Mouse (Mus musculus) forelimb bud, embryonic 11.5 days (tissue): ENCODE data around the gene Fkbpl.

Experiments used
- DNase-seq: peaks from one replicate; pipeline ENCODE4 v3.0.0-alpha.2; 2012; ENCODE audit warnings: low read depth, low spot score

Fkbpl gene

GRCm38 (mm10) chr17:34664472-34664871 is 19.9 kb downstream of the Fkbpl start:
- DNase-seq = no peak

DNA sequence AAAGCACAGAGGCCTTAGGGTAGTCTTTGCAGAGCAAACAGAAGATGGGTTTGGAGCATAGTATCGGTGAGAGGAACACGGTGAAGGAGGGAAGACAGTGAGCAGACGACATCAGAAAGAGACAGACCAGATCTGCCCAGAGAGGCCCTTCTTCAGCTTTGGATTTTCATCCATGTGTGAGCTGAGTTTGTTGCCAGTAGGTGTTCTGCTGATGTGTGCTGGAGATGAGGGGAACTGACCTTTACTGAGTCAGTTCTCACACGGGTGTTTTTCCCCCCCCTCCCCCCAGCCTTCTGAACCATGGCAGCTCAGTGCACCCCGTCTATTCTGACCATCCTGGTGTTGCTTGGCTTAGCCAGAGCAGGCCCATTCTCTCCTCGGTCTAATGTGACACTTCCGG is 25.7 kb downstream of the Fkbpl start, which contains the start of gene Tnxb:
TSS of gene Tnxb (plus strand) at position 301 of the 400 bp plus-strand sequence.
- no peak for DNase-seq

GRCm38 (mm10) chr17:34671151-34672066 is 26.8 kb downstream of the Fkbpl start:
- DNase-seq = no peak

- DNase-seq = no peak
These were observed 27.8 kb downstream of the Fkbpl start for GRCm38 (mm10) chr17:34672246-34672792.

GRCm38 (mm10) chr17:34673139-34673538 is 28.6 kb downstream of the Fkbpl start:
- no peak for DNase-seq

- no peak for DNase-seq
These were observed 30.1 kb downstream of the Fkbpl start for GRCm38 (mm10) chr17:34674524-34675204.

DNA sequence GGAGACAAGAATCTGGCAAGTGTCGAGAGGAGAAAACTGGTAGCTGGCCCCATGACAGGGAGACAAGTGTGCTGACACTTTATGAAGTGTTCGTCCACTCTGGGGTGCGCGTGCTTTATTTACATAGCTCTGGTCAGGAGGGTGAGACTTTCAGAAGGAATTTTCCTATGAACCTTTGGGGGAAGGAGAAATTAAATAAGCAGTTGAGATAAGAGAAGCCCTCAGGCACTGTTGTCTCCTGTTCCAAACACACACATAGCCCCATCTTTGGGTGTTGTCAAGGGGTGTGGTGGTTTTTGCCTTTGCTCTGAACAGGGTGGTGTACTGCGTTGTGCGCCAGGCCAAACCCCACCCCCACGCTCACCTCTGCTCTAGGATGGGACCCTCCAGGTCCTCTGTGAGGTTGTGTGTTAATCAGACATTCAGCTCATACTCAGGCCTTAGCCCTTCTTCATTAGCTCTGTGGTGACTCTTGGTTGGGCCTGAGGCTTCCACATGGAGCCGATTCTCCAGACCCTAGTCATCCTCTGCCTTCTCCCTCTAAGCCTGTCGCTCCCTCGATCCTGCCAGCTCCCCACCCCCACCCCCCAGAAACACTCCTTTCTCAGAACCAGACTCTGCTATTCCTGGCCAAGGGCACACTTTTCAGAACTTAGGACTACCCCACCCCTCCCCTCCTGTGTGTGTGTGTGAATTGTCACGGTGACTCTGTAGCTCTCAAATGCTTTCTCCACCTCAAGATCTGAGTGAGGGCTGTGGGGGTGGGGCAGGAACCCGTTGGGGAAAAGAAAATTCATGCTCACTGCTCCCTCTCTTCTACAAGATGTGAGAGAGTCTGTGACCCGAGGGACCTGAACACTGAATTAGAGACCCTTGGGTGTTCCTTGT is 30.9 kb downstream of the Fkbpl start:
- DNase-seq = no peak

DNA sequence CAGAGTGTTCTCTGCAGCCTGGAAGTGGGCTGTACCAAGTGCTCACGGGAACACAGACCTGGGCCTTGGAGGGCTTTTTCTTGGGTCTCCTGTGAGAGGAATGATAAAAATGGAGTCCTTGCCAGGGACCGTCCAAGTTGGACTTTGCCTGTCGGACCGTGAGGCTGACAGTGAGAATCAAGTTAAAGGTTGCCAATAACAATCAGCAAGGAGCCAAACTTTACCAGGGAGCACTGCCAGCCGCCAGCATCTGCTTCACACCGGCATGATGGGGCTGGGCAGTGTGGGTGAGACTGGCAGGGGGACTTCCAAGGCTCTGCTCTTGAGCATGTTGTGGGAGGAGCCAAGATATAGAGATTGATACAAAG is 31.5 kb downstream of the Fkbpl start:
- no peak for DNase-seq

DNA sequence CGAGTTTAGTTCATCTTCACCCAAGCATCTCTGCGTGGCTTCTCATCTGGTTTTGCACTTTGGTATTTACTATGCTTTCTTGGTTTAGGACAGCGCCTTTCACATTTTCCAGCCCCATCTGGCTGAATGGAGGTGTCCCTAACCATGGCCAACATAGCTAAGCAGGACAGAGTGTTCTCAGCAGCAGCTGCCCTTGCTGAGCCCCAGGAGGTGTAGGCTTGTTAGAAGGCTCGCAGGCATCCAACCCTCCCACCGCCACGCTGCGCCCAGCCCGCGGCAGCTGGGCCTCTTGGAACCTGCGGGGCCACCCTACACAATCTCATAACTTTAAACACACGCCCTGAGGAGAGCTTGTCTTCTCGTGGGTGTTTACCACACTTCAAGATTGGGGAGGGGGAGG is 32.1 kb downstream of the Fkbpl start:
- DNase-seq = no peak

DNA sequence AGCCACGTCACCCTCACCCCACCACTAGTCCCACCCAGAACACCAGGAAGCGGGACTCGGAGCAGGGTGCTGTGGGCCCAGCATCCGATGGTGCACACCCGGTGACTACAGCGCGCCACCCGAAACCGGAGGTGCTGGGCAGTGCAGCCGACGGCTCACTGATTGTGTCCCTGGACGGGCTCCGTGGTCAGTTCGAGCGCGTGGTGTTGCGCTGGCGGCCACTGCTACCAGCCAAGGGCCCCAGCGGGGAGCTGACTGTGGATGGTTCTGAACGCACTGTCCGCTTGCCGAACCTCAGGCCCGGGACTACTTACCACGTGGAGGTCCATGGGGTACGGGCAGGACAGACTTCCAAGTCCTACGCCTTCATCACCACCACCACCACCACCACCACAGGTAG is 35.6 kb downstream of the Fkbpl start:
- no peak for DNase-seq

- DNase-seq = no peak
These were observed 36.1 kb downstream of the Fkbpl start for GRCm38 (mm10) chr17:34680621-34681020.

DNA sequence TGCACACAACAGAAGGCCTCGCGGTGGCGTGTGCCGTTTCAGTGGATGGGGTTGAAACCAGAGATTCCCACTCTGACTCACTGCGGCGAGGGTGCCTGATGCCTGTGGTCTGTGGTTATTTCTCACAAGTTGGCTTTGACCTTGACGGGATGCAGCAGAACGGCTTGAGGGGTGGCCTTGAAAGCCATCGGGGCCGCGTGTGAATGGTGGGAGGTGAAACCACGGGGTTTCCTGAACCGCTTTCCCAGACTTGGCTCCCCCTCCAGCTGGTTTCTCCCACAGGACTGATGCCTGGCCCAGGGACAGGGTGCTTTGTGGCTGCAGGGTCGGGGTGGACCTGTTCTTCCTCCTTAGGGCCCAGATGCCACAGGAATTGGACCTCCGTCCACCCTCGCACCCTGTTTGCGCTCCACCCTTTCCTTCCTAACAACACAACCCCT is 36.6 kb downstream of the Fkbpl start:
- DNase-seq = no peak

GRCm38 (mm10) chr17:34681881-34682536 is 37.4 kb downstream of the Fkbpl start:
- DNase-seq = no peak

DNA sequence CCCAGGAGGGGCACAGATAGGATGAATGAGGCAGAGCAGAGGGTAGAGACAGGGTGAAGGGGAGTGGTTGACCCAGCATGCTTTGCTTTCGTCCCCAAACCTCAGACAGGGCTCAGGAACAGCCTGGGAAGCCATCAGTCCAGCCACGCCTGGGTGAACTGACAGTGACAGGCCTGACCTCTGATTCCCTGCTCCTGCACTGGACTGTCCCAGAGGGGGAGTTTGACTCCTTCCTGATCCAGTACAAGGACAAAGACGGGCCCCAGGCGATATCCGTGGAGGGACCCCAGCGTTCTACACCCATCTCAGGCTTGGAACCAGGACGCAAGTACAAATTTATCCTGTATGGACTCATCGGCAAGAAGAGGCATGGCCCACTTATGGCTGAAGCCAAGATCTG is 38.6 kb downstream of the Fkbpl start:
- DNase-seq = no peak

GRCm38 (mm10) chr17:34683686-34684220 is 39.2 kb downstream of the Fkbpl start:
- no peak for DNase-seq

DNA sequence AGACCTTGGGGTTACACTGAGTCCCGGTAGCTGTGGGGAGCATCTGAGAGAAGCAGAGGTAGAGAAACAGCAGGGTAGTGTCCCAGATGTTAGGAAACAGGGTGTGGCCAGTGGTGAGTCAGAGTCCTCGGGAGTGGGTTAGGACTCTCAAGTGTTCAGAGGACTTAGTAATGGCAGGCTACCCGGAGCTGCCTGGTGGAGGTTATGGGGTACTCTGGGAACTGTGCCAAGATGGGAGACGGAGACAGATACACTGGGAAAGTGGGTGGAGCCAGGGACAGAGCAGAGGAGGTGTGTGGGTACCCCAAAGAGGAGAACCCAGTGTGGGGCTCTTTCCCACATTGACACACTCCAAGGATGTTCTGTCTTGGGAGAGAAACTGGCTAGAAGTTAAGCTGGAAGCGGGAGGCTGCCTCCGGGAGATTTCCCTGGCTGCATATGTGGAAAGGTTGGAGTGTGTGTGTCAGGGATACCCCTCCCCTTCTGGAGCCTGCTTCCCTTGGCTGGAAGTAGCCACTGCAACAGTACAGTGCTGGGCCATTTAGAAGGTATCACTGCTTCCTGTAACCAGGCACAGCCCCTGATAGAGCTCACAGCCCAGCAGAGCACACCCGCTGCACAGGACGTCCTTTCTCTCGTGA is 39.8 kb downstream of the Fkbpl start:
- no peak for DNase-seq

GRCm38 (mm10) chr17:34685120-34686110 is 40.9 kb downstream of the Fkbpl start:
- no peak for DNase-seq

DNA sequence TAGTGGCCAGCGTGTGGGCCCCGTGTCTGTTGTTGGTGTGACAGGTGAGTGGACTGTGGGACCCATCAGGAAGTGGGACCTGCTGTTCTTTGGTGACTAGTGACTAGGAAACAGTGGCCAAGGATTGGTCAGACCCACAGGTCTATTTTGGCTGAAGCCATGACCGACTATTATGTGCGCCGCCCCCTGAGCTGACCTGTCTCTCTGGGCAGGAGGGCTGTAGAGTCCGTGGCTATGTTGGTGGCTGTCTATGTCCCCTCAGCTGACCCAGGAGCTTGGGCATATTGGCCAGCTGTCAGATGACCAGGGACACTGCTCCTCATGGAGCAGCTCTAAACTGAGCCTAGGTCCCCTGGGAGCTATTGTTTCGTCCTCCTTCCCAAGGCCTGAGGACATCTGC is 44.3 kb downstream of the Fkbpl start:
- DNase-seq = no peak

DNA sequence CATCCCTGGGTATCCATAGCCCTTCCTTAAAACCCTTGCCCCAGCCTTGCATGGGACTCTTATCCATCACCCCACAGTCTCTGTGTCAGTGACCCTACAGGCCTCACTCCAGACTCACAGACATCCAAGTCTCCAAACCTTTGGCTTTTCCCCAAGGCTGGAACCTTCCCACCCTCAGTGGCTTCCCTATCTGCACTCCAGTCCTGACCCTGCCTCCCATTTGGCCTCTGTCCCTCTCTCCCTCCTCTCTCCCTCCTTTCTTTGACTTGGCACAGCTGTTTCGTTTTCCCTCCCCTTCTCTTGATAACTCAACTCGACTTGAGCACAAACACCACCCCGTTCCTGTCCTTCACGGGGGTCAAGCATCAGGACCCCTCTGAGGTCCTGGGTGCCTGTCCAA is 45.9 kb downstream of the Fkbpl start:
- no peak for DNase-seq
